Mouse (Mus musculus) C2C12 (cell line): Measurements from ENCODE around the gene Otud4.

Experiments used
- CTCF ChIP-seq: IDR thresholded peaks from one replicate; pipeline ENCODE4 v1.5.1; 2011; ENCODE audit not compliant: control insufficient read depth, insufficient read depth, insufficient read length
- FOSL1 ChIP-seq: IDR thresholded peaks from one replicate; pipeline ENCODE4 v1.8.0; 2011; ENCODE audit warnings: mild to moderate bottlenecking, low read length; ENCODE audit not compliant: poor library complexity, insufficient read depth, severe bottlenecking
- MAX ChIP-seq: IDR thresholded peaks from one replicate; pipeline ENCODE4 v1.6.1; 2011; ENCODE audit warnings: mild to moderate bottlenecking, control low read depth
- USF1 ChIP-seq: IDR thresholded peaks from one replicate; pipeline ENCODE4 v1.6.1; 2011; ENCODE audit warnings: low read depth, mild to moderate bottlenecking, control low read depth, moderate library complexity

- TF ChIP-seq MAX, result no peak
- TF ChIP-seq CTCF, result no peak
- TF ChIP-seq USF1, result no peak
- TF ChIP-seq FOSL1, result no peak
Observed at GRCm38 (mm10) chr8:79606751-79607300, 32.6 kb upstream of the Otud4 start.
